Mouse (Mus musculus): ENCODE results near the gene Plrg1. TPM values are rescaled to one million over a fixed set of nuclear protein-coding genes. Genes with fewer than 3 reads are reported as not detected.

The Plrg1 gene
- polyA plus RNA-seq, 1 experiment from 2014 or later: 145 TPM

DNA sequence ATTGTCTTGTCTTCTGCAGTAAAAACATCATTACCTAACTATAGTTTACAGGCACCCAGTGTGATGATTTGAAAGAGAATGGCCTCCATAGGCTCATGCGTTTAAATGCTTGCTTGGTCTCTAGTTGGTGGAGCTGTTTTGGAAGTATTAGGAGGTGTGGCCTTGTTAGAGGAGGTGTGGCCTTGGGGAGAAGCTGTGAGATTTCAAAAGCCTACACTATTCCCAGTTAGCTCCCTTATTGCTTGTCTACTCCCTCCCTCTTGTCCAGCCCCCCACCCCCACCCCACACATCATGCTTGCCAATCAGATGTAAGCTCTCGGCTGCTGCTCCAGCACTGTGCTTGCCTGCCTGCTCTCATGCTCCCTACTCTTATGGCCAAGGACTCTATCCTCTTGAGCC, 1.7 kb downstream of the Plrg1 start:
- Histone ChIP-seq H3K36me3 (ENCODE audit: control insufficient read depth, insufficient read depth, low read length) (peaks cover 44% of the 10 kb centered on the region), H3K27me3 (replicated peaks; ENCODE audit: control insufficient read depth, insufficient read depth, low read length) (no peaks in the 10 kb centered on the region), H3K9ac (ENCODE audit: low read length) (no peak overlapping the region), H3K4me1 (ENCODE audit: control insufficient read depth, insufficient read depth, low read length) (peaks cover 6% of the 10 kb centered on the region), H3K4me3 (ENCODE audit: low read depth, low read length) (no peak overlapping the region), H3K9me3 (replicated peaks; ENCODE audit: control insufficient read depth, low read length) (no peaks in the 10 kb centered on the region), H3K4me2 (ENCODE audit: low read length) (no peak overlapping the region), H3K27ac (ENCODE audit: low read depth, low read length) (no peak overlapping the region)
- DNase-seq (ENCODE audit: low spot score) (no peak), ATAC-seq (no peak)
- 89% methylated on average over 2 of the region's 2 CpGs for WGBS

DNA sequence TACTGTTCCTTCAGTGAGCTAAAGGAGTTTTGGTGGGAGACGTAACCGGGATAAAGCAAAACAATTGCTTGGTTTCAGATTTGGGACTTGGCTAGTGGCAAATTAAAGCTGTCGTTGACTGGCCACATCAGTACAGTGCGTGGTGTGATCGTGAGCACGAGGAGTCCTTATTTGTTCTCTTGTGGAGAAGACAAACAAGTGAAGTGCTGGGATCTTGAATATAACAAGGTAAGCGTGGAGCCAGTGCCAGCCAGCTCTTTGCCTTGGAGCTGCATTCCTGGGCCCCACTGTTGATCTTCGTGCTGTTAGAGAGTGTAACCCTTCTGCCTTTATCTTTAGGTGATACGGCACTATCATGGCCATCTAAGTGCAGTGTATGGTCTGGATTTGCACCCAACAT, 12.6 kb downstream of the Plrg1 start:
- Histone ChIP-seq H3K4me2 (ENCODE audit: low read length) (no peak overlapping the region), H3K9me3 (replicated peaks; ENCODE audit: control insufficient read depth, low read length) (no peaks in the 10 kb centered on the region), H3K9ac (ENCODE audit: low read length) (no peak overlapping the region), H3K36me3 (ENCODE audit: control insufficient read depth, insufficient read depth, low read length) (peaks cover 84% of the 10 kb centered on the region), H3K4me3 (ENCODE audit: low read depth, low read length) (no peak overlapping the region), H3K27me3 (replicated peaks; ENCODE audit: control insufficient read depth, insufficient read depth, low read length) (no peaks in the 10 kb centered on the region), H3K4me1 (ENCODE audit: control insufficient read depth, insufficient read depth, low read length) (no peaks in the 10 kb centered on the region), H3K27ac (ENCODE audit: low read depth, low read length) (no peak overlapping the region)
- no peak for ATAC-seq
- no peak for DNase-seq (ENCODE audit: low spot score)
- 94% methylated on average over 9 of the region's 9 CpGs for WGBS

DNA sequence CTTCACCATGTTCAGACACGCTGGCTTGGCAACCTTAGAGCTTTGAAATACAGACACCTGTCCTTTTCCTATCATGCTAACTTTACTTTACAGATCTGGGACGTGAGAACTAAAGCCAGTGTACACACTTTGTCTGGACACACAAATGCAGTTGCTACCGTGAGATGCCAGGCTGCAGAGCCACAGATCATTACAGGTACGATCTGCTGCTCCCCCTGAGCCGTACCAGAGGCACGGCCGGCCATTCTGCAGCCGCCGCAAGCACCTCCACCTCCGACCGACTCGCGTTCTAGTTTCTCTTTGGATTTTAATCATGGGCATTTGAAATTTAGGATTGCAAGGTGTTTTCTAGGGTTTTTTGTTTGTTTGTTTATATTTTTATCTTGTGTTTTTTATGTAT, 13.5 kb downstream of the Plrg1 start:
- no peak overlapping the region for H3K27ac ChIP-seq (ENCODE audit: low read depth, low read length)
- no peaks in the 10 kb centered on the region for H3K4me1 ChIP-seq (ENCODE audit: control insufficient read depth, insufficient read depth, low read length)
- no peak overlapping the region for H3K9ac ChIP-seq (ENCODE audit: low read length)
- DNase-seq (ENCODE audit: low spot score) (no peak), ATAC-seq (no peak)
- H3K36me3 ChIP-seq (ENCODE audit: control insufficient read depth, insufficient read depth, low read length): peaks cover 78% of the 10 kb centered on the region
- H3K9me3 ChIP-seq (replicated peaks; ENCODE audit: control insufficient read depth, low read length): no peaks in the 10 kb centered on the region
- no peak overlapping the region for H3K4me2 ChIP-seq (ENCODE audit: low read length)
- H3K4me3 ChIP-seq (ENCODE audit: low read depth, low read length): no peak overlapping the region
- WGBS: 95% methylated on average over 13 of the region's 13 CpGs
- H3K27me3 ChIP-seq (replicated peaks; ENCODE audit: control insufficient read depth, insufficient read depth, low read length): no peaks in the 10 kb centered on the region

DNA sequence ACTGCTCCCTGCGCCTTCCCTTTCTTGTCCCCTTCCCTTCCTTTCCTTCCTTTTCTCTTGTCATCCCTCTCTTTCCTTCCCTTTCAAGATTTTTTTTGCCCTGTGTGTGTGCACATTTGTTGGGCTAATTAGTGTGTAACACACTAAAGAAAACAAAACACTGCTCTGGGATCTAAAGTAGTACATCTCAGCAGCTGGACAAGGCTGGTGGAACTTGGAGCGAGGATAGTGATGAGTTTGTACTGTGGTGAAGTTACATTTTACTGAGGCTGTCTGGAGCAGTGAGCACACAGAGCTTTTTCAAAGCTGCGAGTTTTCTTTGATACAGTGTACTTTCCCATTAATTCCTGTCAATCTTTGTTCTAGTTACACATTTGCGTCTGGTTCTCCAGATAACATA, 14.9 kb downstream of the Plrg1 start:
- ATAC-seq: no peak
- DNase-seq (ENCODE audit: low spot score): no peak
- Histone ChIP-seq H3K9me3 (replicated peaks; ENCODE audit: control insufficient read depth, low read length) (no peaks in the 10 kb centered on the region), H3K27ac (ENCODE audit: low read depth, low read length) (no peak overlapping the region), H3K4me1 (ENCODE audit: control insufficient read depth, insufficient read depth, low read length) (no peaks in the 10 kb centered on the region), H3K36me3 (ENCODE audit: control insufficient read depth, insufficient read depth, low read length) (peaks cover 80% of the 10 kb centered on the region), H3K4me3 (ENCODE audit: low read depth, low read length) (no peak overlapping the region), H3K4me2 (ENCODE audit: low read length) (no peak overlapping the region), H3K9ac (ENCODE audit: low read length) (no peak overlapping the region), H3K27me3 (replicated peaks; ENCODE audit: control insufficient read depth, insufficient read depth, low read length) (no peaks in the 10 kb centered on the region)
- WGBS: 90% methylated on average over 4 of the region's 4 CpGs

DNA sequence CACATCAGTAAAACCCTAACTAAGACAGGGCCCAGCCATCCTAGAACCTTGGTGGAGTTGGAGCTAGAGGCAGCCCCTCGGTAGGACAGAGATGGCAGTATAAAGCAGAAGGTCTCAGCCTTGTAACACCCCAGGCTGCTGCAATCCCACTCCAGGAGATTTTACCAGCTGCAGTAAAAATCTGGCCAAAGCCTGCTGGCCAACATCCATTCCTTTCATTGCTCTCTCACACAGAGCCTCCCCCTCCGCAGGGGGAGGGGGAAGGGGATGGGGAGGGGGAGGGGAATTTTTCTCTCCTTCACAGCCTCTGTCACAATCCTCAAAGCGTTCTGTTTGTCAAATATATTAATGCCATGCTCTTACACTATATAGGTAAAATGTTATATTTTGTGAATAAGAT, 21.2 kb downstream of the Plrg1 start:
- ATAC-seq: peak; percentile 38
- 23% methylated on average over 3 of the region's 3 CpGs for WGBS
- no peak overlapping the region for H3K9ac ChIP-seq (ENCODE audit: low read length)

DNA sequence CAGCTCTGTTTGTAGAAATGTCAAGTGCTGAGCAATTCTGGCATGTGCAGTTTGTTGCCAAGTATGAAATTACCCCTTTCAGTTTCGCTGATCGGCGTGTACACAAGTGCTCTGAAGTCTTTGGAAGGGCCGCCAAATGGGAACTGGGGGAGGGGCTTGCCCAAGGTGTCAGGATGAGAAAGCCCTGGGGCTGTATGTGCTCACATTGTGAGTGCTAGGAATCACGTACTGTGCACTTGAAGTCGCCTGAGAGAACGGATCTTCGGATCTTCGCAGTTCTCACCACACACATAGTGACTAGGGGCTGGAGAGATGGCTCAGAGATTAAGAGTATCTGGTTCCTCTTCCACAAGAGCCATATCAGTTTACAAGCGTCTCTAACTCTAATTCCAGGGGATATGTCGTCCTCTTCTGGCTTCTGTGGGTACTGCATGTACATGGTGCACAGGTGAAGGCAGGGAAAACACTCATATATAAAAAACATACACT, 25.3 kb downstream of the Plrg1 start:
- 4% methylated on average over 11 of the region's 11 CpGs for WGBS
- Histone ChIP-seq H3K36me3 (ENCODE audit: control insufficient read depth, insufficient read depth, low read length) (no peaks in the 10 kb centered on the region), H3K27me3 (replicated peaks; ENCODE audit: control insufficient read depth, insufficient read depth, low read length) (no peaks in the 10 kb centered on the region), H3K4me3 (ENCODE audit: low read depth, low read length) (peak overlapping the region; percentile 9; the same call in 1 of the 2 replicates), H3K9me3 (replicated peaks; ENCODE audit: control insufficient read depth, low read length) (no peaks in the 10 kb centered on the region), H3K4me1 (ENCODE audit: control insufficient read depth, insufficient read depth, low read length) (peaks cover 4% of the 10 kb centered on the region), H3K4me2 (ENCODE audit: low read length) (peak overlapping the region; percentile 42), H3K27ac (ENCODE audit: low read depth, low read length) (no peak overlapping the region), H3K9ac (ENCODE audit: low read length) (no peak overlapping the region)
- ATAC-seq (peak; percentile 68; the same call in 1 of the 2 replicates), DNase-seq (ENCODE audit: low spot score) (peak; percentile 70)

More for the DNA sequence above, 21.2 kb downstream of the Plrg1 start:
- no peak overlapping the region for H3K4me2 ChIP-seq (ENCODE audit: low read length)
- DNase-seq (ENCODE audit: low spot score): peak; percentile 55
- no peak overlapping the region for H3K4me3 ChIP-seq (ENCODE audit: low read depth, low read length)
- H3K27me3 ChIP-seq (replicated peaks; ENCODE audit: control insufficient read depth, insufficient read depth, low read length): no peaks in the 10 kb centered on the region
- no peaks in the 10 kb centered on the region for H3K9me3 ChIP-seq (replicated peaks; ENCODE audit: control insufficient read depth, low read length)
- peaks cover 22% of the 10 kb centered on the region for H3K36me3 ChIP-seq (ENCODE audit: control insufficient read depth, insufficient read depth, low read length)
- H3K4me1 ChIP-seq (ENCODE audit: control insufficient read depth, insufficient read depth, low read length): peaks cover 4% of the 10 kb centered on the region
- no peak overlapping the region for H3K27ac ChIP-seq (ENCODE audit: low read depth, low read length)

DNA sequence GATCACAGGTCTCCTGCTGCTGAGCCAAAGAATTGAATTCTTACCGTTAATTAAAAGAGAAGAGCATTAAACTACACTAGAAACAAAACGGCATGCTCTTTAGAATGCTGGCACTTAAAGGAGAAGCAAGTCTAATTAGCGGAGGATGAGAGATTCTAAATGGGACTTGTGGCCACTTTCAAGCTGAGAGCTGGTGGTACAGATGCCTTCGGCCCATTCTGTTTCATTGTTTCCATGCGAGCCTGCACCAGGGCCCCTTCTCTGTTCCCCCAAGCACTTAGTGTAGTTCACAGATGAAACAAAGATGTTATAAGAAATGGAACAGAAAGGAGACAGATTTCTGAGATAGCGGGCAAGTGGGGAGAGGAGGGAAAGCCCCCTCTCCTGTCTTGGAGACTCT, 42.3 kb downstream of the Plrg1 start:
- ATAC-seq: peak; percentile 49
- Histone ChIP-seq H3K27me3 (replicated peaks; ENCODE audit: control insufficient read depth, insufficient read depth, low read length) (no peaks in the 10 kb centered on the region), H3K27ac (ENCODE audit: low read depth, low read length) (no peak overlapping the region)

DNA sequence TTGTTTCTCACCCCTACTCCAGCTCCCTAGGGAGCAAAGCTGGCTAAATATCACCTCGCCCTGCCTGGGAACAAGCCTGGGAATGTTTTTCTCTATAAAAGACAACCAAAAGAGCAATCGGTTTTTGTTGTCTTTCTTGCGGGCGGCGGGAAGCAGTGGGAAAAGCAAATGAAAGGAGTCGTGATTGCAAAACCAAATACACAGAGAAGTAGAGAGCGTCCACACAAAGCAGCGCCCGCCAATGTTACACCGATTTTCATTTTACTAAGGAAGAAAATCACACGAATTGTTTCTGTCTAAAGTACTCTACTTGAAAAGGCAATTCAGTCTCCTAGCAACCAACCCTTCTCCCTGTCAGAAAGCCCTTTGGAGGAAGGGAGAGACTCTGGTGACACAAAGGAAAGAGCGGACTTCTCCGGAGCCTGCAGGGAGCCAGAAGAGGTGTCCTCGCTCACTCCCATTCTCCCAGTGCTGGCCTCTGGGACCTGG, 43.3 kb downstream of the Plrg1 start:
- DNase-seq (ENCODE audit: low spot score) (peak; percentile 89), ATAC-seq (peak; percentile 89)
- no peaks in the 10 kb centered on the region for H3K27me3 ChIP-seq (replicated peaks; ENCODE audit: control insufficient read depth, insufficient read depth, low read length)
- H3K9me3 ChIP-seq (replicated peaks; ENCODE audit: control insufficient read depth, low read length): no peaks in the 10 kb centered on the region
- H3K27ac ChIP-seq (ENCODE audit: low read depth, low read length): peak overlapping the region; percentile 70
- no peaks in the 10 kb centered on the region for H3K36me3 ChIP-seq (ENCODE audit: control insufficient read depth, insufficient read depth, low read length)
- 1% methylated on average over 14 of the region's 14 CpGs for WGBS
- peak overlapping the region; percentile 51 for H3K9ac ChIP-seq (ENCODE audit: low read length)
- H3K4me3 ChIP-seq (ENCODE audit: low read depth, low read length): peak overlapping the region; percentile 26
- H3K4me2 ChIP-seq (ENCODE audit: low read length): peak overlapping the region; percentile 55
- peaks cover 14% of the 10 kb centered on the region for H3K4me1 ChIP-seq (ENCODE audit: control insufficient read depth, insufficient read depth, low read length)

More for the DNA sequence above, 42.3 kb downstream of the Plrg1 start:
- H3K9me3 ChIP-seq (replicated peaks; ENCODE audit: control insufficient read depth, low read length): no peaks in the 10 kb centered on the region
- WGBS: 4% methylated on average over 6 of the region's 6 CpGs
- H3K4me2 ChIP-seq (ENCODE audit: low read length): peak overlapping the region; percentile 55; the same call in 1 of the 2 replicates
- peaks cover 14% of the 10 kb centered on the region for H3K4me1 ChIP-seq (ENCODE audit: control insufficient read depth, insufficient read depth, low read length)
- H3K4me3 ChIP-seq (ENCODE audit: low read depth, low read length): no peak overlapping the region
- no peak overlapping the region for H3K9ac ChIP-seq (ENCODE audit: low read length)
- H3K36me3 ChIP-seq (ENCODE audit: control insufficient read depth, insufficient read depth, low read length): no peaks in the 10 kb centered on the region
- DNase-seq (ENCODE audit: low spot score): peak; percentile 56

DNA sequence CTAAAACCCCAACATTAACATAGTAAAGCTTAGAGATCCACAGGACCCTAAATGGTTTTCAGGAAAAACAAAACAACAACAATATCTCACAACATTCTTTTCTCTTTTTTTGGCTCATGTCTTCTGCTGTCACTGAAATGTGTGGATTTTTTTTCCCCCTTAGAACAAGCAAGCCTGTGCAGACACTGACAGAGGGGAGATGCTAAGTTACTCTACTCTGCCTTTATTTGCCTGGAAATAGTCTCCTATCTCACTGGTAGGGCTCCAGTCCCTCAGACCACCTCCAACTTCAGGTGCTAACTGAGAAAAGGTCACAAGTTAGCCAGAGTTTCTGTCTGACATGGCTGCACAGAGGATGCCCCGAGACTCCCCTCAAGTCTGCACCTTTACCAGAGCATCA, 43.8 kb downstream of the Plrg1 start:
- H3K27ac ChIP-seq (ENCODE audit: low read depth, low read length): peak overlapping the region; percentile 70
- H3K4me2 ChIP-seq (ENCODE audit: low read length): peak overlapping the region; percentile 55
- H3K4me1 ChIP-seq (ENCODE audit: control insufficient read depth, insufficient read depth, low read length): peaks cover 14% of the 10 kb centered on the region
- peak overlapping the region; percentile 51 for H3K9ac ChIP-seq (ENCODE audit: low read length)
- no peak for DNase-seq (ENCODE audit: low spot score)
- H3K27me3 ChIP-seq (replicated peaks; ENCODE audit: control insufficient read depth, insufficient read depth, low read length): no peaks in the 10 kb centered on the region
- no peaks in the 10 kb centered on the region for H3K9me3 ChIP-seq (replicated peaks; ENCODE audit: control insufficient read depth, low read length)
- H3K4me3 ChIP-seq (ENCODE audit: low read depth, low read length): peak overlapping the region; percentile 26; the same call in 1 of the 2 replicates
- H3K36me3 ChIP-seq (ENCODE audit: control insufficient read depth, insufficient read depth, low read length): no peaks in the 10 kb centered on the region
- ATAC-seq: 0 out of 2 replicates have a peak, but pooled peaks have one; percentile 15
- WGBS: 87% methylated on average over 1 of the region's 1 CpGs

Data from forebrain, embryonic 14.5 days (tissue).